Mouse (Mus musculus): ENCODE results near the gene Daxx. TPM values are rescaled to one million over a fixed set of nuclear protein-coding genes. Genes with fewer than 3 reads are reported as not detected.
"Not testable (repeated sequence)": the region's sequence is repeated elsewhere in the genome, so short reads cannot be mapped to it uniquely, and the experiment has no call there.

Gene Daxx
- total RNA-seq, 2 experiments from 2014 or later, result 29.6 to 32.9 TPM

DNA sequence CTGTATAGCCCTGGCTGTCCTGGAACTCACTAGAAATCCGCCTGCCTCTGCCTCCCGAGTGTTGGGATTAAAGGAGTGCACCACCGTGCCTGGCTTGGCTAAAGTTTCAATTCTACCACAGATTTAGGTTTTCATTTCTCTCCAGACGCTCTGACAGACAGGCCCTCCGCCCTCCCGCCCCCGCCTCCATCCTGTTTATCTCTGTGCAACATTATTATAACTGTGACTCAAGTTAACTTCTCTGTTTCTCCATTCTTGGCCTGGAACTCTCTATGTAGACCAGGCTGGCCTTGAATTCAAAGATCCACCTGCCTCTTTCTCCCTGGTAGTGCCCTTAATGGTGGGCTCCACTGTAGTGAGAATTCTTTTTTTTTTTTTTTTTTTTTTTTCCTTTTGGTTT, 6.7 kb upstream of the Daxx start:
- no peak for DNase-seq (ENCODE audit: low spot score in 2 of 2)

DNA sequence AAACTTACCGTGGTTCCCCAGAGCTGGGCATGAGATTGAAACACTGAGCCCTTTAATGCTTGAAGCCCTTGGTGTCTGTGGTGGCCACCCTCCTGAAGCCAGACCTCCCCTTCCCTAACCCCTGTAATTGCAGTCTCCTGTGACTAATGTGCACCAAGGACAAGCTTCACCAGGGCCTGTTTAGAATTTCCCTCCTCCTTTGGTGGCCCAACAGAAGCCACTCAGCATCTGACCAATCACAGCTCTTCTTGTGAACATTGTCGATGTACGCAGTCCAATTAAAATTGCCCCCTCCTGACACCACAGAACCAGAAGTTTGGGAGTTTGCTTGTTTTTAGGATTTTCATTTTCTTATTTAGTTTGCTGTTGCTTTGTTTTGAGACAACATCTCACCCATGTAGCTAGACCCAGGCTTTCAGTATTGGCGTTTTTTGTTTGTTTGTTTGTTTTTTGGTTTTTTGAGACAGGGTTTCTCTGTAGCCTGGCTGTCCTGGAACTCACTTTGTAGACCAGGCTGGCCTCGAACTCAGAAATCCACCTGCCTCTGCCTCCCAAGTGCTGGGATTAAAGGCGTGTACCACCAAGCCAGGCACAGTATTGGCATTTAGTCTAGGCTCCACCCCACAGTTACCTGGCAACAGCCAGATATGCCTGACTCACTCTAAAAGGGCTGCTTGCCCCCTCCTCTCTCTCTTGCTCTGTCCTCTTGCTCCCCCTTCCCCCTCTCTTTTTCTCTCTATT, 5.1 kb upstream of the Daxx start:
- DNase-seq (ENCODE audit: low spot score in 2 of 2), result not testable (repeated sequence)

DNA sequence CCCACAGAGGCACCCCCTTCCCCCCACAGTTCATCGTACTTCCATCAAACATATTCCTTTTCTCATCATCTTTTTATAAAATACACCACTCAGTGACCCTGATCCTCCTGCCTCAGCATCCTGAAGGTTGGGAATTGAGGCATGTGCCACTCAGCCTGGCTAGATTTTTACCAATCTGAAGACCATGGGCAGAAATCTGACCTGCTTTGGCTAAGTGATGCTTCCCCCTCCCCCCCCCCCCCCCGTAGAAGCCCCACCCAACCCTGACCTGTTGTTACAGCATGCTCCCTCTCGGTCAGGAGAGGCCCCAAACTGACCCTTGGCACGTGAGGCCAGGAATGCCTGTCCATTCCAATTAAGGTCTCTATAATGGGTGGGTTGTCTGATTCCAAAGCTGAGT, 4.4 kb upstream of the Daxx start, which contains the start of gene Platr17:
Platr17 (plus strand) TSS at position 301 of the 400 bp plus-strand sequence.
- not testable (repeated sequence) for DNase-seq (ENCODE audit: low spot score in 2 of 2)

DNA sequence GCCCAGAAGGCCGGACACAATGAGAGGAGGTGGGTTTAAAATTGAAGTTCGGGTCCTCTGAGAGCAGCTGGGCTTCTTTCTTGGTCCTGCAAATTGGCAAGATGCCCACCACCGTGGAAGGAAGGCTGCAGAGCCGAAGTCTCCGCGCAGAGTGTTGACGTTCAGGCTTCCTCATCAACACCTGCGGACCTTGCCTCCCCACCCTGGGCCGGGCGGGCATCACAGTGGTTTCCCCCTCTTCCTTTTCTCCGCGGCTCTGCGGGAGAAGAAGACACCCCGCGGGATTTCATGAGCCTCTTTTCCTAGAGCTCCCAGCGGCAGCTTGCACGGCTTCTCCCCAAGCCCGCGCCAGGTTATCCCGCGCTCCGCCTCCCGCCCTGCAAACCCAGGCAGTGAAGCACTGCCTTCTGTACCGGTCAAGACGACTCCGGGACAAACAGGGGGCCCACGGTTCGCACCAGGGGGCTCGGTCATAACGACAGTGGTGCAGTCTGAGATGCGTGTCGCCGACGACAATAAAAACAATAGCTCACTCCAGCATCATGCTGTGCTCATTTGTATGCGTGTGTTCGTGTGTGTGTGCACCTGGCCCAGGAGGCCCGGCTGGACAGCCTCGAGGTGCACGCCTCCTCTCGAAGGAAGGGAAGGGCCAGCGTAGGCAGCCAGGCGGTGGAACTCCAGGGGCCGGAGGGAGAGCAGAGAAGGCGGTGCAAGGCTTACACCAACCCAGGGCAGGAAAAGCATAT, 710 bp upstream of the Daxx start:
- peak in 1 of 2 experiments; percentile 60 for DNase-seq (ENCODE audit: low spot score in 2 of 2)

DNA sequence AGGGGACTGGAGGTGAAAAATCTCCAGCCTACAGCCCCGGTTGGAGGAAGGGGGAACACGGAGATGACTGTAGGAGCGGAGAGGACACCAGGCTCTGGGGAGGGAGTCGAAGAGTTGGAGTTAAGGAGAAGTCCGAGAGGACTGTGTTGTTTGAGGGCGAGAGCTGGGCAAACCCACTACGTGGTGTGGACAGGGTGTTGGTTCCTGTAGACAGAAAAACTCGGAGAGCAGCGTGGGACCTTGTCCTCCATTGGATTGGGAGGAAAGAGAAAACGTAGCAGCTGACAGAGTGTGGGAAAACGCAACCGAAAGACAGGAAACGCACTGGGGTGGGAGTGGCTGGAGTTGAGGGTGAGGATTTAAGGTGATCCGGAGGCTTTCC, 646 bp downstream of the Daxx start:
- no peak for DNase-seq (ENCODE audit: low spot score in 2 of 2)

DNA sequence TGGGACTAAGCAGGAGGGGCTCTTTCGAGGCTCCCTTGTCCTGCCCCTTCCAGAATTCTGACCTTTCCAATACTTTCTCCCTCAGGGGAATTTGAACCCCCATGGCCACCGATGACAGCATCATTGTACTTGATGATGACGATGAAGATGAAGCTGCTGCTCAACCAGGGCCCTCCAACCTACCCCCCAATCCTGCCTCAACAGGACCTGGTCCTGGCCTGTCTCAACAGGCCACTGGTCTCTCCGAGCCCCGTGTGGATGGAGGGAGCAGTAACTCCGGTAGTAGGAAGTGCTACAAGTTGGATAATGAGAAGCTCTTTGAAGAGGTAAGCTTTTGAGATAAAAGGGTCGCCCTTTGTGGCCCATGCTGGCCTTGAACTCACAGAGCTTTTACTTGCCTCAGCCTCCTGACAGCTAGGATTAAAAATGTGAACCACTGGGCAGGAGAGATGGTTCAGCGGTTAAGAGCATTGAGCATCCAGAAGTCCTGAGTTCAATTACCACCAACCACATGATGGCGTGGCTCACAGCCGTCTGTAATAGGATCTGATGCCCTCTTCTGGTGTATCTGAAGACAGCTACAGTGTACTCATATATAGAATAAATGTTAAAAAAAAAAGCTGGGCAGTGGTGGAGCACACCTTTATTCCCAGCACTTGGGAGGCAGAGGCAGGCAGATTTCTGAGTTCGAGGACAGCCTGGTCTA, 1.3 kb downstream of the Daxx start:
- no peak for DNase-seq (ENCODE audit: low spot score in 2 of 2)

DNA sequence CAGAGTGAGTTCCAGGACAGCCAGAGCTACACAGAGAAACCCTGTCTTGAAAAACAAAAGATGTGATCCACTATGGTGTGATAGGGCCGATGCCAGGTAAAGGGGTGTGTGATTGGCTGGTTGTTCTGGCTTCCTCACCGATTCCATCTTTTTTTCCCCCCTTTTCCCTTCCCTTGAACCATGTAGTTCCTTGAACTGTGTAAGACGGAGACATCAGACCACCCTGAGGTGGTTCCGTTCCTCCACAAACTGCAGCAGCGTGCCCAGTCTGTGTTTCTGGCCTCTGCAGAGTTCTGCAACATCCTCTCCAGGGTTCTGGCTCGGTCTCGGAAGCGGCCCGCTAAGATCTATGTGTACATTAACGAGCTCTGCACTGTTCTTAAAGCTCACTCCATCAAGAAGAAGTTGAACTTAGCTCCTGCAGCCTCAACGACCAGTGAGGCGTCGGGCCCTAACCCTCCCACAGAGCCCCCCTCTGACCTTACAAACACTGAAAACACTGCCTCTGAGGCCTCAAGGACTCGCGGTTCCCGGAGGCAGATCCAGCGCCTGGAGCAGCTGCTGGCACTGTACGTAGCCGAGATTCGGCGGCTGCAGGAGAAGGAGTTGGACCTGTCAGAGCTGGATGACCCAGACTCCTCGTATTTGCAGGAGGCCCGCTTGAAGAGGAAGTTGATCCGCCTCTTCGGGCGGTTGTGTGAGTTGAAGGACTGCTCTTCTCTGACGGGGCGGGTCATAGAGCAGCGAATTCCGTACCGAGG, 2.0 kb downstream of the Daxx start:
- no peak for DNase-seq (ENCODE audit: low spot score in 2 of 2)

DNA sequence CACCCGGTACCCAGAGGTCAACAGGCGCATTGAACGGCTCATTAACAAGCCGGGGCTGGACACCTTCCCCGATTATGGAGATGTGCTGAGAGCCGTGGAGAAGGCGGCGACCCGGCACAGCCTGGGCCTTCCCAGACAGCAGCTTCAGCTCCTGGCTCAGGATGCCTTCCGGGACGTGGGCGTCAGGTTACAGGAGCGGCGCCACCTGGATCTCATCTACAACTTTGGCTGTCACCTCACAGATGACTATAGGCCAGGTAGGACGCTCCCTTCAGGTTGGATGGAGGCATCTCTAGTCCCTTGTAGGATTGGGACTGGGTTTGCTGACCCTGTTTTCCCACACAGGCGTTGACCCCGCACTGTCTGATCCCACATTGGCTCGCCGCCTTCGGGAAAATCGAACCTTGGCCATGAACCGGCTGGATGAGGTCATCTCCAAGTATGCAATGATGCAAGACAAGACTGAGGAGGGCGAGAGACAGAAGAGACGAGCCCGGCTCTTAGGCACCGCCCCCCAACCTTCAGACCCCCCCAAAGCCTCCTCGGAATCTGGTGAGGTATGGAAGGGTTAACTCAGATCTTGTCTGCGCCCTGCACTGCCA, 2.7 kb downstream of the Daxx start:
- no peak for DNase-seq (ENCODE audit: low spot score in 2 of 2)

DNA sequence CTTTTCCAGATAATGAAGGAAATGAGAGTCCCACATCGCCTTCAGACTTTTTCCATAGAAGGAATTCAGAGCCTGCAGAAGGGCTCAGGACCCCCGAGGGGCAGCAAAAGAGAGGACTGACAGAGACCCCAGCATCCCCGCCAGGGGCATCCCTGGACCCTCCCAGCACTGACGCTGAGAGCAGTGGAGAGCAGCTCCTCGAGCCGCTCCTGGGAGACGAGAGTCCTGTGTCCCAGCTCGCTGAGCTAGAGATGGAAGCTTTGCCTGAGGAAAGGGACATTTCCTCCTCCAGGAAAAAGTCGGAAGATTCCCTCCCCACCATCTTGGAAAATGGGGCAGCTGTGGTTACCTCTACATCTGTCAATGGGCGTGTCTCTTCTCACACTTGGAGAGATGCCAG, 4.0 kb downstream of the Daxx start:
- no peak for DNase-seq (ENCODE audit: low spot score in 2 of 2)

DNA sequence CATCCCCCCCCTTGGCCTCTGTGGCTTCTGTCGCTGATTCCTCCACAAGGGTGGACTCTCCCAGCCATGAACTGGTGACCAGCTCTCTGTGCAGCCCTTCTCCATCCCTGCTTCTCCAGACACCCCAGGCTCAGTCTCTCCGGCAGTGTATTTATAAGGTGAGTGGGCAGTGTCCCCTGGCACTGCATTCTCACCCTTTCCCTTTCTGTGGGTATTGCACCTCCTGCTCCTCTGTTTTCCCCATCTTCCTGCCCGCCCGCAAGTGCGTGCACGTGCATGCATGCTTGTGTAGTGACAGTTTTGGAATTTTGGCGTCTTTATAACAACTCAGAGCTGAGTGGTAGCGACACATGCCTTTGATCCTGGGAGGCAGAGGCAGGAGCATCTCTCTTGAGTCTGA, 4.7 kb downstream of the Daxx start:
- DNase-seq (ENCODE audit: low spot score in 2 of 2), result no peak

DNA sequence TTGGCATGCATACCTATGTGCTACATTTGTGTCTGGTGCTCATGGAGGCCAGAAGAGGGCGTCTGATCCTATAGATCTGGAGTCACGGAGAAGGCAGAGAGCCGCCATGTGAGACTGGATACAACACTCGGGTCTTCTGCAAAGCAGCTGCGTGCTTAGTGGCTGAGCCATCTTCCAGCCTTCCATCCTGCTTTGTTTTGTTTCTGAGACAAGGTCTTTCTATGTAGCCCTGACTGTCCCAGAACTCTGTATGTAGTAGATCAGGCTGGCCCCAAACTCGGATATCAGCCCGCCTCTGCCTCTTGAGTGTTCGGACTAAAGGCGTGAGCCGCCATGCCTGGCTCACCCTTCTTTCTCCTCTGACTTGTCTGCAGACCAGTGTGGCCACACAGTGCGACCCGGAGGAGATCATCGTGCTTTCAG, 5.8 kb downstream of the Daxx start:
- DNase-seq (ENCODE audit: low spot score in 2 of 2), result no peak

DNA sequence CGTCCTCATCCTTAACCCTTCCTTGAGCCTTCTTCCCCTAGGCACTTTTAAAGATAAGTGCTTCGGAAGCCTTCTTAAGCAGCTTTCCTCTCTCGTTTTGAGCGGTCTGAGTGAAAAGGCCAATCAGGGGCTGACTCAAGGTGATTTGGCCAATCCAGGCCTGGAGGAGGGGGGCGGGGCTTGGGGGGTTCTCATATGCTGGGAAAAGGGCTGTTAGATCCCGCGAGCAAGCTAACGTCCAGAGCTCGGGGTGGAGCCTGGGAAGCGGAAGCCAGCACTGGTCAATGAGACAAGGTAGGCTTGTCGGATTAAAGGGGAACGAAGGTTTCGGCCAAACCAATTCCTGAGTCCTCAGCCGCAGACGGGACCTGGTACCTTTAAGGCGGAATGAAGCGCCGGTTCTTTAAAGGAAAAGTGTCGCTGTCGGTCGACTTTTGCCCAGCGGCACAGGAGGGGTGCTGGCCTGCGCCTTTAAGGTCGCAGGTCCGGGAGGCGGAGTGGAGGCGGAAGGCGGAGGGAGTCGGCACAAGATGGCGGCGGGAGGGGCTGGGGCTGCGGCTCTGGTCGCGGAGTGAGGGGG, 6.5 kb downstream of the Daxx start, which contains the start of the genes Tapbp and Zbtb22:
Tapbp (plus strand) TSS at position 229 of the 580 bp plus-strand sequence.
Zbtb22 (plus strand) TSS at position 234 of the 580 bp plus-strand sequence.
- DNase-seq (ENCODE audit: low spot score in 2 of 2), result peak; percentile 96 to 98

DNA sequence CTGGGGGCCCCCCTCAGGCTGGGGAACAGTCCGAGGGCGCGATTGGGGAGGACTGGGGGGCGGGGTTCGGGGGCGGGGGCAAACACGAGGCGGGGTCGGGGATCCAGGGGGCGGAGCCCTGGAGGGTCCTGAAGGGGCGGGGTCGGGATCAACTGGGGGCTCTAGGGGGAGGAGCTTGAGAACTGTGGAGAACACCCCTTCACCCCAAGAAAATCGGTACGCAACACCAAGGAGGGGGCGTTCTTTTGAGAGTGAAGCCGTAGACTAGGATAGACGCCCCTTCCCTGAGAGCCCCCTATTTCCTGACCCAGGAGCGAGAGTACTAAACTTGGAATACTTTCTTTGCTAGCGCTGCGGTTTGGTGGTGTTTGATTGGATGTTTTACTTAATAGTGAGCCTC, 7.1 kb downstream of the Daxx start:
- no peak for DNase-seq (ENCODE audit: low spot score in 2 of 2)

DNA sequence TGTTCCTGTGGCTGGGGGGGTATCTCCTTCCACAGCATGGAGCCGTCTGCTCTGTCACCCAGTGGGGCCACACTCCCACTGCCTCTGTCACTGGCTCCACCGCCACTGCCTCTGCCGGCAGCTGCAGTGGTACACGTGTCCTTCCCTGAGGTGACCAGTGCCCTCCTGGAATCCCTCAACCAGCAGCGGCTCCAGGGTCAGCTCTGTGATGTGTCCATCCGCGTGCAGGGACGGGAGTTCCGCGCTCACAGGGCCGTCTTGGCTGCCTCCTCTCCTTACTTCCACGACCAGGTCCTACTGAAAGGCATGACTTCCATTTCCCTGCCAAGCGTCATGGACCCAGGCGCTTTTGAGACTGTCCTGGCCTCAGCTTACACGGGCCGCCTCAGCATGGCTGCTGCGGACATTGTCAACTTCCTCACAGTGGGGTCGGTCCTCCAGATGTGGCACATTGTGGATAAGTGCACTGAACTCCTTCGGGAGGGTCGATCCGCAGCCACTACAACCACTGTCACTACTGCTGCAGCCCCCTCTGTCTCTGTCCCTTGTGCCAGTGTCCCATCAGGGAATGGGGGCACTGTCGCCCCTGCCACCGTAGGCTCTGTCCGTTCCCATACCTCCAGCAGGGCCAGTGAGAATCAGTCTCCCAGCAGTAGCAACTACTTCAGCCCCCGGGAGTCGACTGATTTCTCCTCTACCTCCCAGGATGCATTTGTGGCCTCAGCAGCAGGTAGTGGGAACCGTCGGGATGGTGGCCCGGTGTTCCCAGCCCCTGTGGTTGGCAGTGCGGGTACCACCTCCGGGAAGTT, 7.8 kb downstream of the Daxx start:
- no peak for DNase-seq (ENCODE audit: low spot score in 2 of 2)

DNA sequence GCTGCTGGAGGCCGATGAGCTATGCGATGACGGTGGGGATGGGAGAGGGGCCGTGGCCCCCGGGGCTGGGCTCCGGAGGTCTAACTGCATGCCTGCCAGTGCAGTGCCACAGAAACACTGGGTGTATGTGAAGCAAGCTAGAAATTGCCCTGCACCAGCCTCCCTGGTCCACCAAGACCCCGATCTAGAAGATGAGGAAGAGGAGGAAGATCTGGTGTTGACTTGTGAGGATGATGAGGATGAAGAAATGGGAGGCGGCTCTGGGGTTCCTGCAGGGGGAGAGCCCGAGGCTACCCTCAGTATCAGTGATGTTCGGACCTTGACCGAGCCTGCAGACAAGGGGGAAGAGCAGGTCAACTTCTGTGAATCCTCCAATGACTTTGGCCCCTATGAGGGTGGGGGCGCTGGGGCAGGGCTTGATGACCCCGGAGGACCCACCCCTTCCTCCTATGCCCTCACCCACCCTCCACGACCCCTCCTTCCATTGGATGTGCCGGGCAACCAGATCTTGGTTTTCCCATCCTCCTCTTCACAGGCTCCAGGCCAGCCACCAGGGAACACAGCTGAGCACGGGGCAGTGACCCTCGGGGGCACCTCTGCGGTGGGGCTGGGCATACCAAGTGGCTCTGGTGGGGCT, 8.6 kb downstream of the Daxx start:
- no peak for DNase-seq (ENCODE audit: low spot score in 2 of 2)

DNA sequence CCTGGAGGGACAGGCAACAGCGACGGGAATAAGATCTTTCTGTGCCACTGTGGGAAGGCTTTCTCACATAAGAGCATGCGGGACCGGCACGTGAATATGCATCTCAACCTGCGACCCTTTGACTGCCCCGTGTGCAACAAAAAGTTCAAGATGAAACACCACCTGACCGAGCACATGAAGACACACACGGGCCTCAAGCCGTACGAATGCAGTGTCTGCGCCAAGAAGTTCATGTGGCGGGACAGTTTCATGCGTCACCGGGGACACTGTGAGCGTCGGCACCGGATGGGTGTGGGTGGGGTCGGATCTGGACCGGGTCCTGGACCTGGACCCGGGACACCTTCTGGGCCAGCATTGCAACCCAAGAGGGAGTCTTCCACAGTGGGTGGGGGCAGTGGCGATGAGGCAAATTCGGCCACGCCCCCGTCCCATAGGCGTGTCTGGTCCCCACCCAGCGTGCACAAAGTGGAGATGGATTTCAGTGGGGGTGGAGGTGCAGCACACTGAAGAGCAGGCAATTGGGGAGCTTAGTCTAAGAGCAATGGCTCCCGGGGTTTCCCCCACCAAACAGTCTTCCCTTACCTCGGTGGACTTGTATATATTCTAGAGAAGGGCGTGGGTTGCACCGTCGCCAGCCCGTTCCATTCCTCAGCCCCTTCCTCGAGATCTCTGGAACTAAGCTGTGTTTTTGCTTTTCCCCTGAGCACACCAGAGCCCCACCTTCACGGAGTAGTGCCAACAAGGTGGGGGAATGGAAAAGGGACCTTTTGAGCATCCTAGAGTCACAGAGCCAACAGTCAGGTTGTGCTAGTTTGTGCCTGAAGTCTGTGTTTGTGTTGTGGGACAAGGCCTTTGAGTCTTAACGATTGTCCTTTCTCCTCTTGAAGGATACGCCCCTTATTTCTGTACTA, 9.3 kb downstream of the Daxx start:
- DNase-seq (ENCODE audit: low spot score in 2 of 2), result no peak

DNA sequence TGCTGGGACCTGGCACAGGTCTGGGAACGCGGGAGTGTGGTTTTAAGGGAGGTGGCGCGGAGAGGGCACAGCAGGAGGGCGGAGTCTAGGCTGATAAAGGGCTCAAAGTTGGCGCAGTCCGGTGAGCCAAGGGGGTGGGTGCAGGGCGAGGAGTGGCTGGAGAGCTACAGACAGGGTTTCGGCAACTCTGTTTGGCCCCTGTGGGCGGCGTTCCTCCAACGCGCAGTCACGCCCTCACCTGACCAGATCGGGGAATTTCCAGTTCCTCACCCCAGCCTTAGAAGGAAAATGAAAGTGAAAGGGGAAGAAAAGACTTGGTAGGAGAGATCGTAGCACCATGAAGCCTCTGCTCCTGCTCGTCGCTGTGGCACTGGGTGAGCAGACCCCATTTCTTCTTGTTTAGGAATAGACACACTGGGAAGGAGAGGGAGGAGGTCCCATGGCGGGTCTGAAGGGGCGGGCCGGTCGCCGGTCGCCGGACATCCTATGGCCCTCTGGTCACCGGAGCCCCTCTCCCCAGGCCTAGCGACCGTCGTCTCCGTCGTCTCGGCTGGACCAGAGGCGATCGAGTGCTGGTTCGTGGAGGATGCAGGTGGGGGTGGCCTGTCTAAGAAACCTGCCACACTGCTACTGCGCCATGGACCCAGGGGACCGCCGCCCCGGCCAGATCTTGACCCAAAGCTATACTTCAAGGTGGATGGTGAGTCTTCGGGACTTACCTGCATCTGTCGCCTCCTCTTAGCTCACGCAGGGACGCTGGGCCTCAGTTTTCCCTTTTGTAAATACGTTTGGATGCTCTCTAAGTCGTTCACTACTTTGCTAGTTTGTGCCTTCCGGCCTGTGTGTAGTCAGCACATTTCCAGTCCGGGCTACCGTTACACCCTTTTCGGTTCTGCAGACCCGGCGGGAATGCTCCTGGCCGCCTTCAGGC, 10.4 kb downstream of the Daxx start:
- peak in 1 of 2 experiments; percentile 54 for DNase-seq (ENCODE audit: low spot score in 2 of 2)
